Comparison of ENCODE assay signal across 10 mouse cellular contexts in the genomic region with DNA sequence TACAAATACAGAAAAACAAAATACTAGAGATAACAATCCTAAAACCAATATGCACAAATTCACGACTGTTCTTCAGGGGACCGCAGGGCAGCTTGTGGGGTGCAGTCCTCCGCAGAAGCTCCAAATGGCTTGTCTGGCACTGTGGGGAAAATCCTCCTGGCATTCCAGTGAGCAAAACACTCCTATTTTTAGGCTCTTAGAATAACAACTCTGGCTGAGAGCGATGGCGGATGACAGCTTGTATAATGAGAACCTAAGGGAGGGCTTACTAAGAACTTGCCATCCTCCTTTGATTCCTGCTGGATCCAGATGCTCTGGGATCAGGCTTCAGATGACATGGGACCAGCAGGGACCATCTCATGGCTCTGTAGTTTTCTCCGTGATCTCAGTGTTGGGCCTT. TPM values are rescaled to one million over a fixed set of nuclear protein-coding genes. Genes with fewer than 3 reads are reported as not detected.
DNase-seq lines count a peak whose midpoint lies in the region; ATAC-seq lines count a peak whose summit lies in the region.
"Had no signal": no experiment of that assay in that cellular context is flagged by ENCODE, and none has a peak within 500 bp of the region (broad histone marks: within the 10 kb centered on the region; RNA-seq: fewer than 3 reads in every experiment).

No protein-coding gene starts in this region.

- peak; percentile 73 for DNase-seq in cerebellum, adult 9-11 months
- DNase-seq in heart, postnatal 4 days = peak; percentile 31
- DNase-seq in right cerebral cortex, adult 2 months (ENCODE audit: low spot score in 2 of 2) = peak; percentile 53 to 59
- no peak for DNase-seq in lung, postnatal 4 days

- no peak overlapping the region for H3K9ac ChIP-seq in forebrain, embryonic 15.5 days (replicated peaks)
- H3K9ac ChIP-seq in forebrain, embryonic 12.5 days = no peak overlapping the region
- H3K9ac ChIP-seq: neural tube, embryonic 12.5 days had no signal

- ATAC-seq in forebrain, embryonic 15.5 days (replicated peaks) = no peak
- no peak for ATAC-seq in forebrain, embryonic 12.5 days (ENCODE audit: low FRiP score)
- no peak for ATAC-seq in granulocyte monocyte progenitor cell, adult 5-6 weeks (replicated peaks; ENCODE audit: poor library complexity, severe bottlenecking)
- no peak for ATAC-seq in activated CD4-positive, CD25-positive, alpha-beta regulatory T cell, adult 4 months

- WGBS in forebrain, embryonic 15.5 days = 57% methylated on average over 6 of the region's 6 CpGs
- WGBS in forebrain, embryonic 12.5 days = 88% methylated on average over 6 of the region's 6 CpGs

- H3K4me3 ChIP-seq in forebrain, embryonic 15.5 days = no peak overlapping the region
- H3K4me3 ChIP-seq in forebrain, embryonic 12.5 days (replicated peaks) = no peak overlapping the region
- H3K4me3 ChIP-seq: neural tube, embryonic 12.5 days had no signal

- no peaks in the 10 kb centered on the region for H3K36me3 ChIP-seq in forebrain, embryonic 15.5 days
- no peaks in the 10 kb centered on the region for H3K36me3 ChIP-seq in forebrain, embryonic 12.5 days (replicated peaks)
- H3K36me3 ChIP-seq: neural tube, embryonic 12.5 days had no signal

- peak overlapping the region; percentile 65 for H3K27ac ChIP-seq in forebrain, embryonic 15.5 days (replicated peaks)
- H3K27ac ChIP-seq in forebrain, embryonic 12.5 days = no peak overlapping the region
- H3K27ac ChIP-seq: macrophage; neural tube, embryonic 12.5 days had no signal

- no peak overlapping the region for H3K4me2 ChIP-seq in forebrain, embryonic 15.5 days (replicated peaks)
- no peak overlapping the region for H3K4me2 ChIP-seq in forebrain, embryonic 12.5 days
- H3K4me2 ChIP-seq: neural tube, embryonic 12.5 days had no signal

- no peaks in the 10 kb centered on the region for H3K27me3 ChIP-seq in forebrain, embryonic 15.5 days
- H3K27me3 ChIP-seq in forebrain, embryonic 12.5 days = no peaks in the 10 kb centered on the region
- H3K27me3 ChIP-seq: neural tube, embryonic 12.5 days had no signal

- no peaks in the 10 kb centered on the region for H3K9me3 ChIP-seq in forebrain, embryonic 15.5 days
- H3K9me3 ChIP-seq in forebrain, embryonic 12.5 days = no peaks in the 10 kb centered on the region
- H3K9me3 ChIP-seq: neural tube, embryonic 12.5 days had no signal

- H3K4me1 ChIP-seq in forebrain, embryonic 15.5 days = peaks cover 53% of the 10 kb centered on the region
- H3K4me1 ChIP-seq in forebrain, embryonic 12.5 days = peaks cover 10% of the 10 kb centered on the region
- H3K4me1 ChIP-seq: neural tube, embryonic 12.5 days had no signal

RNA-seq across cellular contexts. Expression of a gene that starts 36.9 kb away (rescaled TPM):
- polyA plus RNA-seq in forebrain, embryonic 15.5 days (2015; fragmentation: Nextera tagmentation; extraction: Ambion mirVana) = 10.0 and 10.6 TPM in 2 replicates
- 7.2 TPM in 2 replicates for polyA plus RNA-seq in forebrain, embryonic 12.5 days (2016; fragmentation: Nextera tagmentation; extraction: Ambion mirVana)
- 1 to 10 TPM; 8.1 to 8.9 TPM for total RNA-seq in heart, postnatal 4 days (2021)
- total RNA-seq in granulocyte monocyte progenitor cell, adult 5-6 weeks (2014; fragmentation: Nextera tagmentation) = 14.2 and 44.5 TPM in 2 replicates
- 9.7 and 13.8 TPM in 2 replicates for total RNA-seq in granulocyte monocyte progenitor cell, adult 5-6 weeks (2017)
- polyA plus RNA-seq in activated CD4-positive, CD25-positive, alpha-beta regulatory T cell, adult 4 months (2017; shearing (Covaris generic)) = 1 to 10 TPM in 1 of 2 experiments, under 1 TPM in 1; 0.41 to 1.4 TPM

Comparison
In these comparisons a context has a peak if more than half of its experiments do, and no peak if none do; other contexts are left out.
1. DNase-seq: peak in cerebellum, adult 9-11 months (single experiment), heart, postnatal 4 days (single experiment) and right cerebral cortex, adult 2 months (2 of 2); none in lung, postnatal 4 days (0 of 2).